Mouse (Mus musculus) heart, embryonic 14.5 days (tissue): ENCODE measurements at regions not wholly inside any gene's neighbourhood (a gene's known extent, or its start where the extent isn't known, plus 50 kb on each side); places are given as distances from the start of the nearest gene placed in this dataset.
A peak's percentile ranks its signal among the peaks of the same experiment; 100 is the strongest.
"Not testable (repeated sequence)": the region's sequence is repeated elsewhere in the genome, so short reads cannot be mapped to it uniquely, and the experiment has no call there.

Experiments
- ATAC-seq: fragments of 200-750 bp; cut with Nextera tagmentation; 2 replicates; pipeline ENCODE4 v1.8.0; 2017; ENCODE audit warnings: low read depth, moderate TSS enrichment; ENCODE audit not compliant: insufficient number of reproducible peaks, insufficient read depth, low FRiP score
- H3K27ac ChIP-seq, 2 experiments: fragments of 200-500 bp in 1 of 2; fragments of 300-500 bp in 1 of 2; sonication (generic) in 1 of 2; replicated peaks in 1 of 2; 2 replicates each; pipeline ENCODE4 v1.5.1; 2012 to 2014; ENCODE audit warnings: low read depth in 2 of 2, low read length in 2 of 2, control low read depth in 1 of 2, mild to moderate bottlenecking in 1 of 2, mixed read lengths in 1 of 2; ENCODE audit not compliant: control insufficient read depth in 1 of 2, insufficient read depth in 1 of 2
- H3K27me3 ChIP-seq: fragments of 300-500 bp; sonication (generic); 2 replicates; pipeline ENCODE4 v1.6.1; 2014; ENCODE audit warnings: mild to moderate bottlenecking, low read length, control low read depth; ENCODE audit not compliant: control insufficient read depth, insufficient read depth
- H3K36me3 ChIP-seq: fragments of 300-500 bp; sonication (generic); 2 replicates; pipeline ENCODE4 v1.6.1; 2014; ENCODE audit warnings: mild to moderate bottlenecking, control low read depth, low read length, mixed read lengths; ENCODE audit not compliant: control insufficient read depth, insufficient read depth
- H3K4me1 ChIP-seq, 2 experiments: fragments of 200-500 bp in 1 of 2; fragments of 300-500 bp in 1 of 2; sonication (generic) in 1 of 2; 2 replicates each; pipeline ENCODE4 v1.6.1; 2012 to 2014; ENCODE audit warnings: low read length in 2 of 2, control low read depth in 1 of 2, mixed read lengths in 1 of 2; ENCODE audit not compliant: control insufficient read depth in 2 of 2, insufficient read depth in 2 of 2
- H3K4me2 ChIP-seq: fragments of 300-500 bp; sonication (generic); 2 replicates; pipeline ENCODE4 v1.6.1; 2014; ENCODE audit warnings: mild to moderate bottlenecking, low read length
- H3K4me3 ChIP-seq, 2 experiments: fragments of 200-500 bp in 1 of 2; fragments of 300-500 bp in 1 of 2; sonication (generic) in 1 of 2; 2 replicates each; pipeline ENCODE4 v1.5.1; 2012 to 2014; ENCODE audit warnings: low read length in 2 of 2, mild to moderate bottlenecking in 2 of 2, control low read depth in 1 of 2, low read depth in 1 of 2, moderate library complexity in 1 of 2; ENCODE audit not compliant: control insufficient read depth in 1 of 2, insufficient read depth in 1 of 2
- H3K9ac ChIP-seq: fragments of 300-500 bp; sonication (generic); 2 replicates; pipeline ENCODE4 v1.6.1; 2014; ENCODE audit warnings: mild to moderate bottlenecking, low read length
- H3K9me3 ChIP-seq: fragments of 300-500 bp; sonication (generic); 2 replicates; pipeline ENCODE4 v1.6.1; 2016; ENCODE audit warnings: low read length, control low read depth; ENCODE audit not compliant: control insufficient read depth
- WGBS: fragments of 180-500 bp; shearing (Covaris S2); extraction: QIAGEN DNeasy Blood & Tissue Kit; methylation state at CpG from one replicate; pipeline ENCODE4 v1.1.7; 2014; 5-methylcytosine and 5-hydroxymethylcytosine counted together

DNA sequence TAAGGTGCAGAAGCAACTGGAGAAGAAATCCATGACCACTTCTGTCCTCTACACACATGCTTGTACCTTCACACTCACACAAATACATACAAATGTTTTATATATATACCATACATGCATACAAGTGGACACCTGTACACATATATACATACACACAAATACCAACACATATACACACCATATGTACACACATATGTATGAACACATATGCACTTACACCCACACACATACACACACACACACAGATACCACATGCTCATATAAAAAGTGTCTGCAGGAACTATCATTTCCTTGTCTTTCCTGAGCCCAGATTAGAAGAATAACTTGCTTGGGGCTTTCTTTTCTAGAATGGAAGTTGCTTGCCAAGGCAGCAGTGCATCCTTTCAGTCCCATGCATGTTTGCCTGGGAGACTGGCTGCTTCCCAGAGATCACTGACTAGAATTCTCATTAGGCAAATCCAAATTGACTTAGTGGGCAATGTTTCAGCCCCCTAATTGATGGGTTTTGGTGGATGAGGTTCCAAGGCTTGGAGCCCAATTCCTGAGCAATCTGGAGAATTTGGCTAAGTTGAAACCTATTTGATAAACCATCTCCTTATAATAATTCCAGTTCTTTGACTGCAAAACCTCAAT, 169.2 kb upstream of the Hddc2 start:
- H3K27me3 ChIP-seq: no peaks in the 10 kb centered on the region
- H3K36me3 ChIP-seq: no peaks in the 10 kb centered on the region
- no peaks in the 10 kb centered on the region for H3K9me3 ChIP-seq
- no peak for ATAC-seq
- no peak overlapping the region for H3K9ac ChIP-seq
- no peaks in the 10 kb centered on the region for H3K4me1 ChIP-seq
- H3K4me2 ChIP-seq: no peak overlapping the region
- H3K4me3 ChIP-seq: no peak overlapping the region
- no peak overlapping the region for H3K27ac ChIP-seq

DNA sequence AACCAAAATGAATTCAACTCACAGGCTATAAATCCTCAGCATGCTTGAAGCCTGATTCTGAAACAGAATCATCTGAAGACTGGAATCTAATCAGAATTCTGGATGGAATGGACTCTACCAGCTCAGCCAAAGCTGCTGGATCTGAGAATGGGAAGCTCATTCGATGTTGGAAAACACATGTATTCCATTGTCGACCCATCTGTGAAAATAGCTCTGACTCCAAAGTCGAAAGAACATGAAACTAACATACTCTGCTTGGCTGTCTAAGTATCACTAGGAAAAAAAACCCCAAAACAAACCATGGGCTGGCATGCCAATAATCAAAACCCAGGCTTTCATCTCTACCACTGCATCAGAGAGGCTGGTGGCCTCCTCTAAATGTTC, 168.7 kb upstream of the Hddc2 start:
- Histone ChIP-seq H3K27ac (no peak overlapping the region), H3K9ac (no peak overlapping the region), H3K36me3 (no peaks in the 10 kb centered on the region), H3K27me3 (no peaks in the 10 kb centered on the region), H3K4me3 (no peak overlapping the region), H3K4me1 (no peaks in the 10 kb centered on the region), H3K9me3 (no peaks in the 10 kb centered on the region), H3K4me2 (no peak overlapping the region)
- 76% methylated on average over 3 of the region's 3 CpGs for WGBS
- ATAC-seq: no peak

DNA sequence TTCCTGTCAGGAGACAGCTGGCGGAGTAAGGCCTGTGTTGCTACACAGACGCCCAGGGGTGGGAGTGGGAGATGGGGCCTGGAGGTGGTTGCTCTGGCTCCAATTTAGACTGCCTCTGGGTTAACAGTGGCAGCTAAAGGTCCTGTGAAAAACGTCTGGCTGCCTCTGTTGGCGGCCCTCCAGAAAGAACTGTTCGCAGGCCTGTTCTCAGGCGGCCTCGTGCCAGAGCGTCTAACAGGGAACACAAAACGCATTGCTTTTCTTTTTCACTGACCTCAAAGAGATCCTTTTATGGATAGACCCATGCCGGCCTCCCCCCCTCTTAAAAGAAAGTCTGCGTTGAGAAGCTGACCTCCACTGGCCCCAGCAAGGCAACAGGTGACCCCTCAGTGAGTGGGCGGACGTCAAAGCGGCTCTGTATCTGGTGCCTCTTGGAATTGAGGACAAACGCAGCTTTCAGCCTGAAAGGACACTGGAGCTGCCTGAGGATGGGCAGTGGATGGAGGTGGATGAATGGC, 140.0 kb upstream of the Hddc2 start:
- Histone ChIP-seq H3K4me1 (peaks cover 12 to 17% of the 10 kb centered on the region in 2 experiments), H3K4me2 (peak overlapping the region; percentile 25; the same call in 1 of the 2 replicates), H3K9me3 (no peaks in the 10 kb centered on the region), H3K27me3 (no peaks in the 10 kb centered on the region), H3K4me3 (no peak overlapping the region), H3K36me3 (no peaks in the 10 kb centered on the region), H3K9ac (peak overlapping the region; percentile 63), H3K27ac (peak overlapping the region; percentile 87 to 89)
- peak; percentile 92 for ATAC-seq
- WGBS: 17% methylated on average over 15 of the region's 15 CpGs

DNA sequence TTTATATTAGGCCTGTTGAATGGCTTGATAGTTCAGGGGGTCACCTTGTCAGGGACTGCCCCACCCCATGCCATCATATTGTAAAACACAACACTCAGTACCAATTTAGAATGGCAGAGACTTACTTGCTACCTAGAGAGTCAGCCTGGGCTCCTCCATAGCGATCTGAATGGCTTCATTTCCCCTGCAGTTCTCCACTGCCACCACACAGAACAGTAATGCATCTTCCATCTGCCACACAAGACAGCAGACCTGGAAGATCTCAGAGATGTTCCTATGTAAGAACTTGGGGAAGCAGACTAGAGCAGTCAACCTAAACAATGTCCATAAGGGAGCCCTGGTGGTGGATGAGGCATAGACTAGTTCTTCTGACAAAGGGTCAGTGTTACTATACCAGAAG, 123.6 kb upstream of the Hddc2 start:
- no peak for ATAC-seq
- whole genome bisulfite sequencing: 23% methylated on average over 1 of the region's 1 CpGs
- Histone ChIP-seq H3K4me2 (no peak overlapping the region), H3K9me3 (no peaks in the 10 kb centered on the region), H3K27ac (no peak overlapping the region), H3K4me3 (no peak overlapping the region), H3K36me3 (no peaks in the 10 kb centered on the region), H3K4me1 (no peaks in the 10 kb centered on the region), H3K27me3 (no peaks in the 10 kb centered on the region), H3K9ac (no peak overlapping the region)

DNA sequence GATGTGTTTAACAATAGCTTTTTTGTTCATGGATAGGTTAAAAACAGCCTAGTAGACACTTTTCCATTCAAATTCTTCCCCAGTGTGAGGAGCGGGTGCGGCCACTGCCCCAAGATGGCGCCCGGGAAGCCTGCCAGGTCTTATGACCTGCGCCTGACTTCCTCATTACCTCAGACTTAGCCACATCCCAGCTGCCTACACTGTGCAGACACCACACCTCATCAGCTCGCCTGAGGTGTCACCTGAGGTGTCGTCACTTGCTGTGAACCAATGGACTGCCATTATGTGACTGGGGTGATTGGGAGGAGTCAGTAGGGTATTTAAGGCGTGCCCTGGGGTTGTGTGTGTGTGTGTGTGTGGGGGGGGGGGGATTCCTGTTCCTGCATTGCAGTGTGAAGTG, 101.0 kb upstream of the Hddc2 start:
- H3K9me3 ChIP-seq, H3K36me3 ChIP-seq, H3K4me1 ChIP-seq, H3K27ac ChIP-seq, H3K4me2 ChIP-seq, H3K9ac ChIP-seq, H3K27me3 ChIP-seq, ATAC-seq, H3K4me3 ChIP-seq: not testable (repeated sequence)
- WGBS: 89% methylated on average over 8 of the region's 8 CpGs

DNA sequence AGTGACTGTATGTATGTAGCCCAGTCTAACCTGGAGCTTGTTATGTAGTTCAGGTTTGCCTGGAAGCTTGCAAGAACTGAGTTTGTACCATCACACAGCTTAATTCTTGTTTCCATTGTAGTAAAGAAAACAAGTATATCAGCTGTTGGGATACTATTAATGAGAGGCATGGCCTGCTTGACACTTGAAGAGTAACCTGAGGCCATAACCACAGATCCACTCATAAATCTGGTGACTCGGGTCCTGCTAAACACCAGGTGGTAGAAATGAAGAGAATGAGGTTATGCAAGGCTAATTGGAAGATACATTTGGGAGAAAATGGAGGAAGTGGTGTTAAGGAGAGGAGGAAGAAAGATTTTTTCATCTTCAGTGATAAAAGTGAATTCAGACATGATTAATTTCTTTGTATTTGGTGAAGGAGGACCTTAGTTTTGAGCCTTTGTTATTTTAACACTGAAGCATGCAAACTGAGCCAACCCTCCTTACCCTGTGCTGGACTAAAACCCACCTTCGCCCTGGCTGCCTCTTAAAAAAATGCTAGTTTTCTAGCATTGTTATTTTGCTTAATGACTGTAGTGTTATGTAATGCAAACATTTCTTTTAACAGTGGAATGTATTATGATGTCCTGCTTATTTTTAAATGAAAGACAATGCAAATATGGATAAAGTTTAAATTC, 100.3 kb upstream of the Hddc2 start:
- H3K9me3 ChIP-seq: no peaks in the 10 kb centered on the region
- no peak overlapping the region for H3K4me2 ChIP-seq
- no peaks in the 10 kb centered on the region for H3K36me3 ChIP-seq
- H3K4me1 ChIP-seq: no peaks in the 10 kb centered on the region
- H3K27ac ChIP-seq: no peak overlapping the region
- H3K4me3 ChIP-seq: no peak overlapping the region
- WGBS: 85% methylated on average over 2 of the region's 2 CpGs
- H3K27me3 ChIP-seq: no peaks in the 10 kb centered on the region
- H3K9ac ChIP-seq: no peak overlapping the region
- ATAC-seq: no peak

DNA sequence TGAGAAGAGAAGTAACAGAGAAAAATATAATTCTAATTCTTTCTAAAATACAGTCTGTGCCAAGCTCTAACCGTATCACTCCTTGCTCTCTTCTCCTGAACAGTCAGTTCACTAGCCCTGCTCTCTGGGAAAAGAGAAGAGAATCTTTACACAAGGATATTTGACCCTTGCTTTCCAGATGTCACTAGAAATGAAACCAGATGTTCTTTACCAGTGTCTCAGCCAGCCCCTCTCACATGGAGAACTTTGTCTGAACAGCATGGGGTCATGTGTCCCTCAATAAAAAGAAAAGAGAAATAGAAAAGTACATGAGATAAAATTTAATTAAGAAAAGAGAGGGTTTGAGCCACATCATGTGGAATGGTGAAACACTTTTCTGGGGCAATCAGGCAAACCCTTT, 91.3 kb upstream of the Hddc2 start:
- no peaks in the 10 kb centered on the region for H3K36me3 ChIP-seq
- WGBS: 66% methylated on average over 1 of the region's 1 CpGs
- H3K9ac ChIP-seq: no peak overlapping the region
- H3K4me3 ChIP-seq: no peak overlapping the region
- no peak for ATAC-seq
- no peak overlapping the region for H3K27ac ChIP-seq
- peaks cover 2 to 9% of the 10 kb centered on the region in 2 experiments for H3K4me1 ChIP-seq
- H3K4me2 ChIP-seq: no peak overlapping the region
- H3K9me3 ChIP-seq: no peaks in the 10 kb centered on the region
- no peaks in the 10 kb centered on the region for H3K27me3 ChIP-seq
